In the genomic region with DNA sequence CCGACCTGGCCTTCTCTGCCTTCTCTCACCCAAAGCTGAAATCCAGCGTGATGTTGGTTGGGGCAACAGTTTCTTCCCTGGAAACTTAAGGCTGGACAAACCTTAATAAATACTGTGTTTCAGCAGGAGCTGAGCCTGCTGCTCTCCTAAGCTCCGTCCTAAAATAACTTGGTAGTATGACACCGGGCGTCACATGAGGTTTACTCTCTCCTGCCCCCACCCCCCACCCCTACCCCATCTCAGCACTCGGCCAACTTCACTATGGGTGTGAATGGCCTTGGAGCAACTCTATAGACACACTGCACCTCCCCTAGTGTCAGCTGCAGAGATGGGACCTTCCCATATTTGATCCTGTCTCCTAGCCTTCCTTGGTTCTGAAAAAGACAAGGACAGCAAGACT, we compare ENCODE assay signal across 24 mouse cellular contexts. TPM values are rescaled to one million over a fixed set of nuclear protein-coding genes. Genes with fewer than 3 reads are reported as not detected.
DNase-seq lines count a peak whose midpoint lies in the region; ATAC-seq and TF ChIP-seq lines count a peak whose summit lies in the region.
"Had no signal": no experiment of that assay in that cellular context is flagged by ENCODE, and none has a peak within 500 bp of the region (broad histone marks: within the 10 kb centered on the region; RNA-seq: fewer than 3 reads in every experiment).

No protein-coding gene starts in this region.

- TF ChIP-seq EP300 in heart, adult 2 months (IDR thresholded peaks at IDR 0.05; ENCODE audit: insufficient read depth, low read depth, low read length) = no peak

- TF ChIP-seq POLR2A in heart, adult 2 months (IDR thresholded peaks at IDR 0.05; ENCODE audit: insufficient read depth, low read depth, low read length) = no peak

- 0 out of 2 replicates have a peak, but pooled peaks have one; percentile 9 for TF ChIP-seq CTCF in heart, adult 2 months (IDR thresholded peaks at IDR 0.05)

- H3K9me3 ChIP-seq in heart, embryonic 15.5 days (replicated peaks) = no peaks in the 10 kb centered on the region
- H3K9me3 ChIP-seq in limb, embryonic 12.5 days = 0 out of 2 replicates have a peak, but pooled peaks cover 4% of the 10 kb centered on the region
- H3K9me3 ChIP-seq in limb, embryonic 10.5 days (replicated peaks) = no peaks in the 10 kb centered on the region
- H3K9me3 ChIP-seq in limb, embryonic 15.5 days = no peaks in the 10 kb centered on the region
- H3K9me3 ChIP-seq: liver, embryonic 12.5 days; midbrain, embryonic 12.5 days had no signal

- 57% methylated on average over 6 of the region's 6 CpGs for WGBS in heart, adult 2 months
- WGBS in heart, embryonic 15.5 days = 56% methylated on average over 6 of the region's 6 CpGs
- WGBS in limb, embryonic 12.5 days = 82% methylated on average over 6 of the region's 6 CpGs
- 87% methylated on average over 6 of the region's 6 CpGs for WGBS in limb, embryonic 10.5 days
- 75% methylated on average over 6 of the region's 6 CpGs for WGBS in limb, embryonic 15.5 days

- no peak overlapping the region for H3K9ac ChIP-seq in heart, adult 2 months (ENCODE audit: low read depth, low read length)
- H3K9ac ChIP-seq in heart, embryonic 15.5 days = no peak overlapping the region
- no peak overlapping the region for H3K9ac ChIP-seq in limb, embryonic 12.5 days (replicated peaks)
- H3K9ac ChIP-seq in limb, embryonic 15.5 days = no peak overlapping the region
- H3K9ac ChIP-seq: forebrain, postnatal 0 days; liver, embryonic 12.5 days; midbrain, embryonic 12.5 days had no signal

- peak overlapping the region; percentile 38 for H3K27ac ChIP-seq in heart, adult 2 months
- H3K27ac ChIP-seq in heart, embryonic 15.5 days = peak overlapping the region; percentile 67
- H3K27ac ChIP-seq in limb, embryonic 12.5 days = 0 out of 2 replicates have a peak overlapping the region, but pooled peaks have one; percentile 23
- no peak overlapping the region for H3K27ac ChIP-seq in limb, embryonic 10.5 days
- H3K27ac ChIP-seq in limb, embryonic 15.5 days = 0 out of 2 replicates have a peak overlapping the region, but pooled peaks have one; percentile 14
- H3K27ac ChIP-seq: liver, embryonic 12.5 days; midbrain, embryonic 12.5 days had no signal

- H3K4me2 ChIP-seq in heart, embryonic 15.5 days = peak overlapping the region; percentile 31
- H3K4me2 ChIP-seq in limb, embryonic 12.5 days = no peak overlapping the region
- no peak overlapping the region for H3K4me2 ChIP-seq in limb, embryonic 15.5 days
- H3K4me2 ChIP-seq: liver, embryonic 12.5 days; midbrain, embryonic 12.5 days had no signal

- peaks cover 13% of the 10 kb centered on the region for H3K4me1 ChIP-seq in heart, adult 2 months (ENCODE audit: control insufficient read depth, insufficient read depth, low read length)
- peaks cover 69% of the 10 kb centered on the region for H3K4me1 ChIP-seq in heart, embryonic 15.5 days (replicated peaks)
- H3K4me1 ChIP-seq in limb, embryonic 12.5 days (replicated peaks) = peaks cover 57% of the 10 kb centered on the region
- peaks cover 67% of the 10 kb centered on the region for H3K4me1 ChIP-seq in limb, embryonic 10.5 days
- peaks cover 48% of the 10 kb centered on the region for H3K4me1 ChIP-seq in limb, embryonic 15.5 days

- peaks cover 4% of the 10 kb centered on the region for H3K79me2 ChIP-seq in heart, adult 2 months (replicated peaks; ENCODE audit: control insufficient read depth, insufficient read depth, low read length)

- ATAC-seq in heart, embryonic 15.5 days (replicated peaks; ENCODE audit: insufficient number of reproducible peaks, insufficient read depth, low FRiP score, low read depth) = no peak; the same call in 1 of the 2 replicates
- no peak for ATAC-seq in limb, embryonic 12.5 days (ENCODE audit: insufficient number of reproducible peaks, insufficient read depth, low FRiP score, low TSS enrichment, low read depth)
- no peak for ATAC-seq in limb, embryonic 15.5 days (ENCODE audit: insufficient number of reproducible peaks, low FRiP score, low TSS enrichment, low read depth)
- ATAC-seq: CD4-positive, CD25-positive, alpha-beta regulatory T cell, adult 4 months; forebrain, postnatal 0 days; inflammation-experienced regulatory T-cells, adult 6 months; liver, embryonic 12.5 days had no signal

- no peaks in the 10 kb centered on the region for H3K27me3 ChIP-seq in heart, adult 2 months (ENCODE audit: control insufficient read depth, insufficient read depth, low read length)
- H3K27me3 ChIP-seq in heart, embryonic 15.5 days = no peaks in the 10 kb centered on the region
- no peaks in the 10 kb centered on the region for H3K27me3 ChIP-seq in limb, embryonic 12.5 days
- no peaks in the 10 kb centered on the region for H3K27me3 ChIP-seq in limb, embryonic 10.5 days (ENCODE audit: low read depth, poor library complexity, severe bottlenecking)
- H3K27me3 ChIP-seq in limb, embryonic 15.5 days = no peaks in the 10 kb centered on the region
- H3K27me3 ChIP-seq: midbrain, embryonic 12.5 days had no signal

- no peak for DNase-seq in heart, adult 2 months
- DNase-seq in heart, postnatal 14 days = no peak
- DNase-seq in heart, postnatal 25 days (ENCODE audit: low spot score) = no peak
- no peak for DNase-seq in limb, embryonic 10.5 days (ENCODE audit: low spot score)
- DNase-seq in layer of hippocampus, adult 9-11 months = no peak
- DNase-seq: adrenal gland, postnatal 25 days; cerebellum, adult 8-10 months; cerebellum, postnatal 36 days; forebrain, postnatal 0 days; gastrocnemius, postnatal 36 days; kidney, adult 8-10 months; kidney, postnatal 14 days; lung, adult 2 months; lung, postnatal 14 days; thymus, adult 2 months; thymus, postnatal 4 days had no signal

- intact Hi-C loops in heart, adult 2 months (cut with DNase I) = no loop called here
- intact Hi-C loops in heart, postnatal 14 days (cut with DNase I) = no loop called here
- intact Hi-C loops in heart, postnatal 25 days (cut with DNase I) = no loop called here

- peaks cover 5% of the 10 kb centered on the region; the same call in 1 of the 2 replicates for H3K36me3 ChIP-seq in heart, adult 2 months (ENCODE audit: control insufficient read depth, insufficient read depth, low read length)
- peaks cover under 1% of the 10 kb centered on the region; the same call in 1 of the 2 replicates for H3K36me3 ChIP-seq in heart, embryonic 15.5 days
- peaks cover 66% of the 10 kb centered on the region for H3K36me3 ChIP-seq in limb, embryonic 12.5 days
- H3K36me3 ChIP-seq in limb, embryonic 10.5 days = peaks cover 74% of the 10 kb centered on the region
- peaks cover 11% of the 10 kb centered on the region; the same call in 1 of the 2 replicates for H3K36me3 ChIP-seq in limb, embryonic 15.5 days

- no peak overlapping the region for H3K4me3 ChIP-seq in heart, adult 2 months
- no peak overlapping the region for H3K4me3 ChIP-seq in heart, embryonic 15.5 days
- no peak overlapping the region for H3K4me3 ChIP-seq in limb, embryonic 12.5 days (replicated peaks)
- H3K4me3 ChIP-seq in limb, embryonic 10.5 days = no peak overlapping the region
- H3K4me3 ChIP-seq in limb, embryonic 15.5 days = no peak overlapping the region
- H3K4me3 ChIP-seq: hindbrain, embryonic 10.5 days; liver, embryonic 12.5 days; midbrain, embryonic 12.5 days had no signal

RNA-seq across cellular contexts. Expression of a gene that starts 15.8 kb away (rescaled TPM):
- total RNA-seq in heart, adult 2 months (2021) = 10 to 100 TPM; 13.9 to 14.4 TPM
- polyA plus RNA-seq in heart, adult 2 months (2012; rRNA removed) = 11.1 TPM in 2 replicates
- total RNA-seq in heart, postnatal 14 days (2021) = 10 to 100 TPM; 15.7 to 22.7 TPM
- polyA plus RNA-seq in heart, embryonic 15.5 days (2015; fragmentation: Nextera tagmentation; extraction: Ambion mirVana) = 43.2 and 48.2 TPM in 2 replicates
- 10 to 100 TPM; 14.6 to 14.7 TPM for total RNA-seq in heart, postnatal 25 days (2021)
- 189 and 195 TPM in 2 replicates for polyA plus RNA-seq in limb, embryonic 12.5 days (2016; fragmentation: Nextera tagmentation; extraction: Ambion mirVana)
- 96.4 and 166 TPM in 2 replicates for polyA plus RNA-seq in limb, embryonic 10.5 days (2016; fragmentation: Nextera tagmentation; extraction: Ambion mirVana)
- 85.4 and 90.5 TPM in 2 replicates for polyA plus RNA-seq in limb, embryonic 15.5 days (2015; fragmentation: Nextera tagmentation; extraction: Ambion mirVana)
